Mouse (Mus musculus): ENCODE results near the gene Fndc3b.

DNA sequence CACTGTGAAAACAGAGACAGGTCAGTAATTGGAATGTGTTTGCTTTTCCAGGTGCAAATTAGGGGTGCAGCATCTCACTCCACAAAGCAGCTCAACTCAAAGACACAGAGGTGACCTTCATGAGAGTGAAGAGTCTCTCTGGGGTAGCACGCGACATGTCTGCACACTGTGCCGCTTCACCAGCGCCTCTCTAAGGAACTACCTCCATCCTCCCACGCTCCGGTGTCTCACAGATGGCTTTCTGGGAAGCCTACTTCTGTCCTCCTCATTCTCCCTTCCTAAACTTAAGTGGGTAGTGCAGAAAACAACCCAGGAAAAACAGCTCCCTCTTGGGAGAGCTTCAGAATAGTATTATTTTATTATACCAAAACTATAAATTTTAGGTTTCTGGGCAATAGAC, 12.4 kb downstream of the Fndc3b start:
- TF ChIP-seq POLR2A (IDR thresholded peaks at IDR 0.05; ENCODE audit: control insufficient read depth, low read depth, low read length) (no peak), CTCF (IDR thresholded peaks at IDR 0.05; ENCODE audit: control insufficient read depth, insufficient read depth, insufficient replicate concordance, low read depth, low read length) (no peak)
